Mouse (Mus musculus) stomach, embryonic 16.5 days (tissue): ENCODE data around the gene Pnma5. TPM values are rescaled to one million over a fixed set of nuclear protein-coding genes. Genes with fewer than 3 reads are reported as not detected.
"Not testable (repeated sequence)": the region's sequence is repeated elsewhere in the genome, so short reads cannot be mapped to it uniquely, and the experiment has no call there.

Experiments used
- ATAC-seq: fragments of 200-750 bp; cut with Nextera tagmentation; 2 replicates; pipeline ENCODE4 v1.8.0; 2017; ENCODE audit warnings: moderate number of reproducible peaks, moderate TSS enrichment; ENCODE audit not compliant: insufficient read depth, low FRiP score
- H3K27ac ChIP-seq: fragments of 300-500 bp; sonication (generic); 2 replicates; pipeline ENCODE4 v1.5.1; 2014; ENCODE audit warnings: low read length
- H3K27me3 ChIP-seq: fragments of 300-500 bp; sonication (generic); 2 replicates; pipeline ENCODE4 v1.6.1; 2014; ENCODE audit warnings: low read length, control low read depth, mixed read lengths; ENCODE audit not compliant: control insufficient read depth, insufficient read depth
- H3K36me3 ChIP-seq: fragments of 300-500 bp; sonication (generic); 2 replicates; pipeline ENCODE4 v1.6.1; 2014; ENCODE audit warnings: low read length; ENCODE audit not compliant: control insufficient read depth, insufficient read depth
- H3K4me1 ChIP-seq: fragments of 300-500 bp; sonication (generic); 2 replicates; pipeline ENCODE4 v1.6.1; 2014; ENCODE audit warnings: low read length, control low read depth, mixed read lengths; ENCODE audit not compliant: control insufficient read depth, insufficient read depth
- H3K4me2 ChIP-seq: fragments of 300-500 bp; sonication (generic); 2 replicates; pipeline ENCODE4 v1.6.1; 2014; ENCODE audit warnings: low read depth, low read length, mixed read lengths
- H3K4me3 ChIP-seq: fragments of 300-500 bp; sonication (generic); replicated peaks from 2 replicates; pipeline ENCODE4 v1.5.1; 2014; ENCODE audit warnings: mild to moderate bottlenecking, low read length
- H3K9ac ChIP-seq: fragments of 300-500 bp; sonication (generic); 2 replicates; pipeline ENCODE4 v1.6.1; 2014; ENCODE audit warnings: low read length
- H3K9me3 ChIP-seq: fragments of 300-500 bp; sonication (generic); replicated peaks from 2 replicates; pipeline ENCODE4 v1.6.1; 2016; ENCODE audit warnings: low read length, control low read depth; ENCODE audit not compliant: control insufficient read depth
- WGBS: fragments of 180-500 bp; shearing (Covaris S2); extraction: QIAGEN DNeasy Blood & Tissue Kit; methylation state at CpG from one replicate; pipeline ENCODE4 v1.1.7; 2014; 5-methylcytosine and 5-hydroxymethylcytosine counted together
- polyA plus RNA-seq: library from polyadenylated mRNA; unstranded; fragments of >200 nt; fragmentation: Nextera tagmentation; extraction: Ambion mirVana; gene quantifications from 2 replicates; pipeline ENCODE4 v1.2.1, GENCODE M21; 2015

The Pnma5 gene
- 0.10 and 0.17 TPM in 2 replicates for polyA plus RNA-seq

DNA sequence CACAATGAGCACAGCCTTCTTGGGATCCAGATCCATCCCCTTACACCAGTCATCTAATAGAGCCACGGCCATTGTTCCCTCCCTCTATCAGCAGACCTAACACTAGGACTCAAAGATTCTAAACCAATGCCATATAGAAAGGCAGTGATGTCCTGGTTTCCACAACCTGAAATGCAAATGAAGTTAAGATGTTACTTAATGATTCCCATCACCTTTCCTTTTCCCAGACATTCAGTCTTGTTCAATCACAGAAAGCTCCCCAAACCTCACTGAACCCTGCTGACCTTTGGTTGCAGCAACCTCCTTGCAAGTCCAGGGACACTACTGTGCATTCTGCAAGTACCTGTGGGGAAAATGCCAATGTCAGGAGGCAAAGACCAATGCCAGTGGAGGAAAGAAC is at the start of gene Pnma5:
Gene Pnma5, minus strand, starts transcription at position 101 of the 400 bp plus-strand sequence.
- no peak within 1 kb of the TSS for H3K9ac ChIP-seq
- H3K4me3 ChIP-seq: no peak within 1 kb of the TSS
- H3K4me1 ChIP-seq: no peaks in the 10 kb centered on the region
- H3K36me3 ChIP-seq: no peaks in the 10 kb centered on the region
- H3K27ac ChIP-seq: no peak within 1 kb of the TSS
- 71% methylated on average over 1 of the region's 1 CpGs for WGBS
- no peak within 1 kb of the TSS for H3K4me2 ChIP-seq
- no peak for ATAC-seq
- H3K9me3 ChIP-seq: no peaks in the 10 kb centered on the region
- no peaks in the 10 kb centered on the region for H3K27me3 ChIP-seq

DNA sequence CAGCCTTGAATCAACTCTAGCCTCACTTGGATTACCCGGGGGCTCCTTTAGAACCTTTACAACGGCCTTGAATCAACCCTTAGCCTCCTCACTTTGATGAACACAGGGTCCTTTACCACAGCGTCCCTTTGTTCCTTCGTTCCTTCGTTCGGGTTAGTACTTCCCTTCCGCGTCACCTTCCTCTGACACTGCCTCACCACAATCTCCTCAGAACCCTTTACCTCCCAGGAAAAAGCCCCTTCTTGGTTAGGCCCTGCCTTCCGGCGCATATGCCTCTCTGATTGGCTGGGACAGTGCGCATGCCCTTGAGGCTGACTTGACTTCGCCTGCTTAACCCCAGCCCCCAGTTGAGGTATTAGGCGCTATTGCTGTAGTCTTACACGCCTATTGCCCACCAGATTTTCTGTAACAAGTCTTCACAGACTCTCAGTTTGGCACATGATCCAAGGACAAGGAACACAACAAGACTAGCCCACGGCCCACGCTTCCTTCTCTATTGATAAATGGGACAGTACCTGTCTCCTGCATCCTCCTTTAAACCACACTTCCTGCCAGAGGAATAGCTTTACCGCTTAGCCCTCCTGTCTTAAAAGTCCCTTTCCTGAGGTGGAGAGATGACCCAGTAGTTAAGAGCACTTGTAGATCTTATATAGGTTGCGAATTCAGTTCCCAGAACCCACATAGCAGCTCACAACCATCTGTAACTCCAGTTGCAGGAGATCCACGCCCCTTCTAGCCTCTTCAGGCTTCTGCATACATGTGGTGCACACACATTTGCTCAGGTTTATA is 45.6 kb upstream of the Pnma5 start, which contains the start of gene Xlr4a:
Gene Xlr4a, minus strand, starts transcription at position 212 of the 789 bp plus-strand sequence.
- not testable (repeated sequence) for H3K9ac ChIP-seq, H3K4me3 ChIP-seq, H3K36me3 ChIP-seq, H3K9me3 ChIP-seq, ATAC-seq, H3K27me3 ChIP-seq, H3K4me1 ChIP-seq, H3K27ac ChIP-seq, H3K4me2 ChIP-seq
- WGBS: 77% methylated on average over 18 of the region's 19 CpGs

DNA sequence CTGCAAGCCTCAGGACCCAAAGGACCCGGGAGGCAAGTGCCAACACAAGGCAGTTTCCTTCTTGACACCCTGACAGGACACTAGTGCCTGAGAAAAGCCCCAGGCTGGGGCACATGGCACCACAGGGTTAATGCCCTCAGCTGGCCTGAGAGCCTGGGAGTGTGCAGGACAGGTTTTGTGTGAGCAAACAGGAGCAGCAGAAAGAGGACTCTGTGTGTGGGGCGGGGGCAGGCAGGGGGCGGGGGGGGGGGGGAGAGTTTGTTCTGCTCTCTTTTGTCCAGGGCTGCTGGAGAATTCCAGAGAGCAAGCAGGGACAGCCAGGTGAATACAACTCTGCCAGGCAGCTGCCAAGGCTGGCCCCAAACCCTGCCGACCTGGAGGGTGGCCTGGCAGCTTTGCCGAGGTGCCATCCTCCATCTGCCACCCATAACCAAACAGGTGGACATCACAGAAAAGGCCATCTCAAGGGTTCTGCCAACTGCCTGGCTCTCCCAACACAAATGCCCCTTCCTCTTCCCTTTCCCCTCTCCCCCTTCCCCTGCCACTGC is 29.9 kb upstream of the Pnma5 start:
- H3K36me3 ChIP-seq, H3K27me3 ChIP-seq, H3K4me2 ChIP-seq, H3K9ac ChIP-seq, H3K4me1 ChIP-seq, ATAC-seq, H3K4me3 ChIP-seq, H3K27ac ChIP-seq, H3K9me3 ChIP-seq: not testable (repeated sequence)
- no CpG with 5 or more reads among the region's 5 CpGs for WGBS

- H3K4me3 ChIP-seq: peak within 1 kb of the TSS; percentile 9; the same call in 1 of the 2 replicates
- H3K27ac ChIP-seq: no peak within 1 kb of the TSS
- ATAC-seq: no peak; the same call in 1 of the 2 replicates
- H3K36me3 ChIP-seq: no peaks in the 10 kb centered on the region
- no peaks in the 10 kb centered on the region for H3K27me3 ChIP-seq
- H3K4me1 ChIP-seq: no peaks in the 10 kb centered on the region
- H3K4me2 ChIP-seq: peak within 1 kb of the TSS; percentile 29
- 25% methylated on average over 7 of the region's 7 CpGs for WGBS
- H3K9me3 ChIP-seq: no peaks in the 10 kb centered on the region
- no peak within 1 kb of the TSS; the same call in 1 of the 2 replicates for H3K9ac ChIP-seq
These were observed 27.5 kb upstream of the Pnma5 start, which contains the start of gene Pnma3 for GRCm38 (mm10) chrX:73064415-73064793. Gene Pnma3, plus strand, starts transcription at chrX:73064787.

- no peaks in the 10 kb centered on the region for H3K4me1 ChIP-seq
- no peaks in the 10 kb centered on the region for H3K36me3 ChIP-seq
- H3K9me3 ChIP-seq: no peaks in the 10 kb centered on the region
- peak overlapping the region; percentile 9; the same call in 1 of the 2 replicates for H3K4me3 ChIP-seq
- H3K27ac ChIP-seq: no peak overlapping the region
- 34% methylated on average over 24 of the region's 24 CpGs for WGBS
- peak overlapping the region; percentile 29 for H3K4me2 ChIP-seq
- H3K9ac ChIP-seq: no peak overlapping the region; the same call in 1 of the 2 replicates
- peak; percentile 47; the same call in 1 of the 2 replicates for ATAC-seq
- no peaks in the 10 kb centered on the region for H3K27me3 ChIP-seq
These were observed 26.9 kb upstream of the Pnma5 start for GRCm38 (mm10) chrX:73063512-73064414.

GRCm38 (mm10) chrX:73062323-73062722 is 25.4 kb upstream of the Pnma5 start:
- no peaks in the 10 kb centered on the region for H3K27me3 ChIP-seq
- H3K9ac ChIP-seq: no peak overlapping the region
- H3K9me3 ChIP-seq: no peaks in the 10 kb centered on the region
- no peak overlapping the region for H3K27ac ChIP-seq
- no peak for ATAC-seq
- H3K4me1 ChIP-seq: no peaks in the 10 kb centered on the region
- no peaks in the 10 kb centered on the region for H3K36me3 ChIP-seq
- no peak overlapping the region for H3K4me2 ChIP-seq
- 44% methylated on average over 5 of the region's 5 CpGs for WGBS
- H3K4me3 ChIP-seq: no peak overlapping the region

GRCm38 (mm10) chrX:73061528-73061927 is 24.6 kb upstream of the Pnma5 start:
- no peaks in the 10 kb centered on the region for H3K9me3 ChIP-seq
- 78% methylated on average over 1 of the region's 1 CpGs for whole genome bisulfite sequencing
- no peak for ATAC-seq

GRCm38 (mm10) chrX:73053860-73054563 is 17.1 kb upstream of the Pnma5 start:
- Histone ChIP-seq H3K4me2 (peak overlapping the region; percentile 40), H3K4me3 (peak overlapping the region; percentile 20), H3K9ac (no peak overlapping the region; the same call in 1 of the 2 replicates), H3K27ac (no peak overlapping the region), H3K4me1 (no peaks in the 10 kb centered on the region), H3K36me3 (no peaks in the 10 kb centered on the region), H3K27me3 (no peaks in the 10 kb centered on the region), H3K9me3 (no peaks in the 10 kb centered on the region)
- 17% methylated on average over 14 of the region's 14 CpGs for WGBS
- peak; percentile 91 for ATAC-seq

More at GRCm38 (mm10) chrX:73061528-73061927, 24.6 kb upstream of the Pnma5 start:
- Histone ChIP-seq H3K27ac (no peak overlapping the region), H3K4me2 (no peak overlapping the region), H3K4me3 (no peak overlapping the region), H3K9ac (no peak overlapping the region), H3K36me3 (no peaks in the 10 kb centered on the region), H3K27me3 (no peaks in the 10 kb centered on the region), H3K4me1 (no peaks in the 10 kb centered on the region)
